Mouse (Mus musculus): ENCODE data around the gene Eng. TPM values are rescaled to one million over a fixed set of nuclear protein-coding genes. Genes with fewer than 3 reads are reported as not detected.
A peak's percentile ranks its signal among the peaks of the same experiment; 100 is the strongest.

Eng gene
- total and polyA plus RNA-seq, 3 experiments, result 0.08 to 0.47 (median 0.13) TPM

- TF ChIP-seq GABPA (IDR thresholded peaks at IDR 0.05; ENCODE audit: insufficient replicate concordance, low read depth, low read length) (no peak), IRF4 (IDR thresholded peaks at IDR 0.05; ENCODE audit: low read depth, low read length) (no peak), PAX5 (IDR thresholded peaks at IDR 0.05; ENCODE audit: low read length) (no peak), CTCF (conservative IDR thresholded peaks at IDR 0.05 in 1 of 2, IDR thresholded peaks at IDR 0.05 in 1 of 2; ENCODE audit: low read depth in 2 of 2, low read length in 2 of 2) (no peak), USF1 (IDR thresholded peaks at IDR 0.05; ENCODE audit: low read depth, low read length) (no peak), SMC3 (IDR thresholded peaks at IDR 0.05; ENCODE audit: low read depth, low read length) (no peak), ZMIZ1 (IDR thresholded peaks at IDR 0.05; ENCODE audit: low read depth, low read length) (no peak), RAD21 (IDR thresholded peaks at IDR 0.05; ENCODE audit: low read depth, low read length) (no peak), POLR2AphosphoS2 (IDR thresholded peaks at IDR 0.05; ENCODE audit: low read depth, low read length) (no peak), TCF12 (IDR thresholded peaks at IDR 0.05; ENCODE audit: low read depth, low read length) (no peak), BHLHE40 (IDR thresholded peaks at IDR 0.05; ENCODE audit: low read depth, low read length) (no peak), MAFK (IDR thresholded peaks at IDR 0.05; ENCODE audit: insufficient replicate concordance, low read length) (no peak), TBP (conservative IDR thresholded peaks at IDR 0.05; ENCODE audit: low read depth, low read length) (no peak), MEF2A (IDR thresholded peaks at IDR 0.05; ENCODE audit: borderline replicate concordance, low read depth, low read length) (no peak)
- no peaks in the 10 kb centered on the region for H3K9me3 ChIP-seq (replicated peaks; ENCODE audit: low read length)
- no peaks in the 10 kb centered on the region for H3K27me3 ChIP-seq (replicated peaks)
- DNase-seq (ENCODE audit: extremely low read depth), result no peak
- H3K79me2 ChIP-seq (replicated peaks; ENCODE audit: control insufficient read depth, extremely low read depth, insufficient read depth, poor library complexity, severe bottlenecking), result no peaks in the 10 kb centered on the region
- H3K9ac ChIP-seq (ENCODE audit: insufficient read depth, low read depth), result no peak overlapping the region
- H3K27ac ChIP-seq (ENCODE audit: insufficient read depth, low read depth), result no peak overlapping the region
- in situ Hi-C loops (cut with MboI; ENCODE audit: low pct_ligation_motif_present, low pct_unique_long_range_greater_than_20kb, low sequenced_read_pairs) (no loop called here), dilution Hi-C loops (cut with MboI; ENCODE audit: extremely low pct_ligation_motif_present, extremely low pct_unique_long_range_greater_than_20kb, low sequenced_read_pairs) (no loop called here)
- peaks cover 0 to 13% of the 10 kb centered on the region in 2 experiments for H3K36me3 ChIP-seq (replicated peaks in 1 of 2; ENCODE audit: control insufficient read depth in 1 of 2, insufficient read depth in 1 of 2, low read length in 1 of 2)
- no peak overlapping the region for H3K4me2 ChIP-seq (ENCODE audit: insufficient read depth, low read depth, poor library complexity, severe bottlenecking)
- H3K4me1 ChIP-seq (ENCODE audit: control insufficient read depth in 1 of 2, insufficient read depth in 2 of 2), result peaks cover 3 to 37% of the 10 kb centered on the region in 2 experiments; a peak in 2 of 4 replicates
- H3K4me3 ChIP-seq (replicated peaks in 1 of 3; ENCODE audit: low read depth in 2 of 3, low read length in 2 of 3, poor library complexity in 1 of 3), result no peak overlapping the region
Measured at GRCm38 (mm10) chr2:32604631-32605030, 41.8 kb upstream of the Eng start.

- in situ Hi-C loops (cut with MboI; ENCODE audit: low pct_ligation_motif_present, low pct_unique_long_range_greater_than_20kb, low sequenced_read_pairs) (no loop called here), dilution Hi-C loops (cut with MboI; ENCODE audit: extremely low pct_ligation_motif_present, extremely low pct_unique_long_range_greater_than_20kb, low sequenced_read_pairs) (no loop called here)
- peaks cover 0 to 7% of the 10 kb centered on the region in 2 experiments for H3K36me3 ChIP-seq (replicated peaks in 1 of 2; ENCODE audit: control insufficient read depth in 1 of 2, insufficient read depth in 1 of 2, low read length in 1 of 2)
- H3K9me3 ChIP-seq (replicated peaks; ENCODE audit: low read length), result no peaks in the 10 kb centered on the region
- 0 out of 2 replicates have a peak, but pooled peaks cover 2% of the 10 kb centered on the region for H3K79me2 ChIP-seq (replicated peaks; ENCODE audit: control insufficient read depth, extremely low read depth, insufficient read depth, poor library complexity, severe bottlenecking)
- DNase-seq (ENCODE audit: extremely low read depth), result peak; percentile 80
- peak overlapping the region; percentile 85; the same call in 1 of the 2 replicates for H3K4me2 ChIP-seq (ENCODE audit: insufficient read depth, low read depth, poor library complexity, severe bottlenecking)
- no peaks in the 10 kb centered on the region for H3K27me3 ChIP-seq (replicated peaks)
- H3K9ac ChIP-seq (ENCODE audit: insufficient read depth, low read depth), result peak overlapping the region; percentile 88
- peak overlapping the region; percentile 85 to 88 (median 87) for H3K4me3 ChIP-seq (replicated peaks in 1 of 3; ENCODE audit: low read depth in 2 of 3, low read length in 2 of 3, poor library complexity in 1 of 3)
- peaks cover 11 to 47% of the 10 kb centered on the region in 2 experiments for H3K4me1 ChIP-seq (ENCODE audit: control insufficient read depth in 1 of 2, insufficient read depth in 2 of 2)
- no peak overlapping the region for H3K27ac ChIP-seq (ENCODE audit: insufficient read depth, low read depth)
- TF ChIP-seq USF2 (conservative IDR thresholded peaks at IDR 0.05; ENCODE audit: low read depth, low read length) (no peak), EP300 (IDR thresholded peaks at IDR 0.05; ENCODE audit: low read length) (no peak), ZKSCAN1 (IDR thresholded peaks at IDR 0.05; ENCODE audit: borderline replicate concordance, low read depth, low read length) (no peak), SMC3 (IDR thresholded peaks at IDR 0.05; ENCODE audit: low read depth, low read length) (peak; percentile 42), E2F4 (IDR thresholded peaks at IDR 0.05; ENCODE audit: insufficient replicate concordance, low read depth, low read length) (no peak), CHD2 (IDR thresholded peaks at IDR 0.05; ENCODE audit: low read length) (no peak), MYC (IDR thresholded peaks at IDR 0.05; ENCODE audit: low read depth, low read length) (no peak), CTCF (conservative IDR thresholded peaks at IDR 0.05 in 1 of 2, IDR thresholded peaks at IDR 0.05 in 1 of 2; ENCODE audit: low read depth in 2 of 2, low read length in 2 of 2) (peak; percentile 65 to 71), NELFE (IDR thresholded peaks at IDR 0.05; ENCODE audit: low read depth, low read length) (no peak), HCFC1 (IDR thresholded peaks at IDR 0.05; ENCODE audit: low read depth, low read length) (0 out of 2 replicates have a peak, but pooled peaks have one; percentile 41), ZMIZ1 (IDR thresholded peaks at IDR 0.05; ENCODE audit: low read depth, low read length) (no peak), ETS1 (conservative IDR thresholded peaks at IDR 0.05; ENCODE audit: low read depth, low read length) (no peak), SIN3A (IDR thresholded peaks at IDR 0.05; ENCODE audit: low read length) (no peak), UBTF (IDR thresholded peaks at IDR 0.05; ENCODE audit: low read depth, low read length) (0 out of 2 replicates have a peak, but pooled peaks have one; percentile 38), RCOR1 (conservative IDR thresholded peaks at IDR 0.05; ENCODE audit: low read depth, low read length) (no peak), IRF4 (IDR thresholded peaks at IDR 0.05; ENCODE audit: low read depth, low read length) (peak; percentile 34; the same call in 1 of the 2 replicates), ZC3H11A (IDR thresholded peaks at IDR 0.05; ENCODE audit: low read depth, low read length) (no peak), JUN (IDR thresholded peaks at IDR 0.05; ENCODE audit: insufficient read depth, low read depth, low read length) (no peak), ELF1 (IDR thresholded peaks at IDR 0.05; ENCODE audit: low read depth, low read length) (no peak)
Measured at GRCm38 (mm10) chr2:32606161-32607142, 39.9 kb upstream of the Eng start.
